Mouse (Mus musculus): Measurements from ENCODE around the gene Inpp4b.

GRCm38 (mm10) chr8:81399501-81399900, 57.1 kb downstream of the Inpp4b start:
- no peak for TF ChIP-seq CTCF (IDR thresholded peaks at IDR 0.05)
- no peak for TF ChIP-seq EP300 (IDR thresholded peaks at IDR 0.05)

All from lung, postnatal 0 days (tissue).